1 mouse cellular context compared by ENCODE assay signal in the genomic region with DNA sequence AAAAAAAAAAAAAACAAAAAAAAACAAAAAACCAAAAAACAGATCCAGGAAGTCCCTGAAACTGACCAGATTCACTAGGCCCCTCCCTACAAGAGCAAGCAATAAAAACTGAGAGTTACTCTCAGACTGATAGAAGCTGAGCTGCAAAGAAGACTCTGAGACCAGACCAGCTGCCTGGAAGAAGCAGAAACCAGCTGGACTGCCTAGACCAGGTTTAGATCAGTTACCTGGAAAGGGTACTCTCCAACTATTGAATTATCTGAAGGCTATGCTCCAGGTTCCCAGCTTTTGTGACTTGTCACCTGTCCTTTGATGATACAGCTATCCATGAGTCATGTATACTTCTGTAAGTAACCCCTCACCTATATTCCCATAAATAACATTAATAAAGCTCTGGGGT.
TF ChIP-seq lines count a peak whose summit lies in the region.

No protein-coding gene starts in this region.

TF ChIP-seq in MEL, 35 proteins besides CTCF, POLR2A, EP300 and RAD21 (continued from another document):
- TF ChIP-seq ZNF384 (IDR thresholded peaks at IDR 0.05; ENCODE audit: low read depth, low read length): 0 out of 2 replicates have a peak, but pooled peaks have one; percentile 27
- no peak for TF ChIP-seq KAT2A (conservative IDR thresholded peaks at IDR 0.05; ENCODE audit: low read depth, low read length)
- no peak for TF ChIP-seq USF2 (IDR thresholded peaks at IDR 0.05; ENCODE audit: borderline replicate concordance in 1 of 2, insufficient read depth in 1 of 2, low read depth in 1 of 2, low read length in 2 of 2)
- TF ChIP-seq TAL1 (IDR thresholded peaks at IDR 0.05; ENCODE audit: low read length): no peak
- no peak for TF ChIP-seq BHLHE40 (IDR thresholded peaks at IDR 0.05; ENCODE audit: borderline replicate concordance, low read depth, low read length)
